Mouse (Mus musculus) retina, postnatal 7 days (tissue): ENCODE measurements around the gene Etnppl.

Experiments
- DNase-seq: peaks from one replicate; pipeline ENCODE4 v3.0.0-alpha.2; 2012; ENCODE audit warnings: low read depth, low spot score

Gene Etnppl

GRCm38 (mm10) chr3:130677671-130678460, 60.6 kb downstream of the Etnppl start:
- DNase-seq: no peak

GRCm38 (mm10) chr3:130681226-130681625, 64.0 kb downstream of the Etnppl start:
- no peak for DNase-seq

DNA sequence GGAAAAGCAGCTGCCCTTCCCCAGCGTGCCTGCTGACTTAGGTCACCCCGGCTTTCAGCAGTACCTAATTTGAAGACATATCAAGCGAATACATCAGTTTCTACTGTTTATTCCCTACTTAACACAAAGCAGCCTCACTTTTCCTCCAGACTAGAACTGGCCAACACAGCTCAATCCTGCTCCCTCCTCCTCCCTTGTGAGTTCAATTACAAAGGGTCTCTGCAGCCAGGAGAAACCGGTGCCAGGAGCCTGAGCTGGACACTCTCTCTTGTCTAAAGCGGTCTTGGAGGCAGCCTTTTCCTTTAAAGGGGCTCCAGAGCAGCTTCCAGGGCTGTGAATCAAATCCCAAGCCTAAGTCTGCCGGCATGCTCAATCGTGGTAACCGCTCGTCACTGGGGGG, 64.9 kb downstream of the Etnppl start:
- DNase-seq: no peak

DNA sequence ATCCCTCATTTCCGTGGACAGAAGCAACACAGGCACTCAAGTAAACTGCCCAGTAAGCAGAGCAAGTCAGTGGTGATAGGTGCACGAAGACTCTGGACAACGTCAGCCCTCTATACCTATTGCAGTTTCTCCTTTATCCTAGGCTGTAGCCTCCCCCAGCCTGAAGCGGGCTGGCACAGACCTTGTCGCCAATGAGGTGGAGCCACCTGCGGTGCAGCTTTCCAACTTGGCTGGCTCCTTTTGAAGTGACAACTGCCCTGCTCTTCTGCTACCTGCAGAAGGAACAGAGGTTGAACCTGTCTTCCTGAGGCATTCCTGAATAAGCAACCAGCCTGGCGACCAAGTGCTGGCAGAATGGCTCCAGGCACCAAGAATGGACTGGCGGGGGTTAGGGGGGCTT, 66.6 kb downstream of the Etnppl start:
- no peak for DNase-seq

- no peak for DNase-seq
Measured at GRCm38 (mm10) chr3:130684276-130685013, 67.2 kb downstream of the Etnppl start.

DNA sequence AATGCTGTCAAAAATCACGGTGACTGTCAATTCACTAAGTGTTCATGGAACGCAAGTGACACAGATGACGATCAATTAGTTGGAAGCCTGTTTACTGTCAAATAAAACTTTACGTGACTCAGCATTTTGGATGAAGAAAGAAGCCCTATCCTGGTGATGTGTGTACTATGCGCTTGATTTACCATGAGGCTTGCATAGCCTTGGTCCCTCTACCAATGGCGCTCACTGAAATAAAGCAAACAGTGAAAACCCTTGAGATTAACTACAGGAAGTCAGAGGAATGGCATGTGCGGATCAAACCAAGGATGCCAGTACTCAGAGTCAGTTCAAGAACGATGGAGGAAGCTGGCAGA, 67.7 kb downstream of the Etnppl start:
- DNase-seq: no peak

GRCm38 (mm10) chr3:130687051-130687450, 69.8 kb downstream of the Etnppl start:
- no peak for DNase-seq
